Mouse (Mus musculus): ENCODE results near the gene Actg2. TPM values are rescaled to one million over a fixed set of nuclear protein-coding genes. Genes with fewer than 3 reads are reported as not detected.

Gene Actg2
- 19.4 TPM for polyA plus RNA-seq (2014; fragmentation: Illumina TruSeq; extraction: RNeasy Lipid Tissue Mini Kit (QIAGEN cat#74804); ENCODE audit: low replicate concordance)

GRCm38 (mm10) chr6:83536028-83536794, at the start of gene Actg2:
Actg2 (minus strand) TSS chr6:83536265.

DNA sequence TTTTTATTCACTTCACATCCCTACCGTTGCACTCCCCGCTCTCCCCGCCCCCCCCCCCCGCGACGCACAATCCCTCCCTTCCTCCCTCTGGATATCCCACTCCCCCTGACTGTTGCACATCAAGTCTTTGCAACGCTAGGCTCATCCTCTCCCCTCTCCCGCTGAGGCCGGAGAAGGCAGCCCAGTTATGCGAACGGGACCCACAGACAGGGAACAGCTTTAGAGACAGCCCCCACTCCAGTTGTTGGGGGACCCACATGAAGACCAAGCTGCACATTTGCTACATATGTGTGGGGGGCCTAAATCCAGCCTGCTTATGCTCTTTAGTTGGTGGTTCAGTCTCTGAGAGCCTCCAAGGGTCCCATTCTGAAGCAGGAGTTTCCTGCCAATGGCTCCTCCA, 36.6 kb upstream of the Actg2 start, which contains the start of gene Stambp:
Gene Stambp, minus strand, starts transcription at position 59 of the 400 bp plus-strand sequence.

DNA sequence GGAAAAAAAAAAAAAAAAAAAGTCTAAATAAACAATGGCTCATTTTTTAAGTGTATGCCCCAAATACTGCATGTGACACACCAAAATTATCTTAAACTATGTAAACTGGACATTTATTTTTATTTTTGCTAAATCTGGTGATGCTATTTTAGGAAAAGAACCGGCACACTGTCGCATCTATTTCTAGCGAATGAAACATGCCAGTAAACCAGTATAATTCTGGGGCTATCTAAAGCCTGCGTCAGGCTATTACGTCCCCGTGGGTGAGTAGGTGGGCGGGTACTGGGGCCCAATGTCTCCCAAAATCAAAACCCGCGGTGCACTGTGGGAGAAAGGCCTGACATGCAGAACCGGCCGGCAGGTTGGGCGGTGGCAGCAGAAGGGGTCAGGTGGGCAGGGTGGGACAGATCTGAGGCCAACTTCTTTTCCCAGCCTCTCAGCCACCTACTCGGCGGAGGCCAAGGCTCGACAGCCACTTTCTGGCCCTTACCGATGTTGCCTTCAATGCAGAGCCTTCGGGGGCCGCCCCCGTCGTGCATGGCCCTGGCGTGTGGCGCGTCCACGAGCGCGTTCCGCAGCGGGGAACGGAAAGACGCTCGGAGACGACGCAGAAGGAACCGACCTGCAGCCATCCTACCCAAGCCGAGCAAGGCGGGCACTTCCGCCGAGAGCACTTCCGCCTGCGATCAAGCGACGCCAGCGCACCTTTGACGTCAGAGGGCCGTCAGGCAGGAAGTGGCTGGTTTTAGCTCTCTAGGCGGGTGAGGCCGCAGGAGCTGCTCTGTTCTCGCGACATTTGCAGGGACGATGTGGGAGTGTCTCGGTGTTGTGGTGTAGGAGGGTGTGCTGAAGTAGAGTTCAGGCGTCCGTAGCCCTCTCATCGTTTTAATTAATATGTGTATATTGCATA, 29.6 kb downstream of the Actg2 start, which contains the start of gene Dguok:
Gene Dguok, minus strand, starts transcription at position 712 of the 910 bp plus-strand sequence.

Other genes starting within 250 kb of the Actg2 start
- gene Mthfd2, start 210.4 kb downstream of the Actg2 start, polyA plus RNA-seq (2014; fragmentation: Illumina TruSeq; extraction: RNeasy Lipid Tissue Mini Kit (QIAGEN cat#74804); ENCODE audit: low replicate concordance), result 5.8 TPM
- gene Mob1a, start 210.2 kb downstream of the Actg2 start, polyA plus RNA-seq (2014; fragmentation: Illumina TruSeq; extraction: RNeasy Lipid Tissue Mini Kit (QIAGEN cat#74804); ENCODE audit: low replicate concordance), result 150 TPM
- gene Bola3, start 187.1 kb downstream of the Actg2 start, polyA plus RNA-seq (2014; fragmentation: Illumina TruSeq; extraction: RNeasy Lipid Tissue Mini Kit (QIAGEN cat#74804); ENCODE audit: low replicate concordance), result 40.9 TPM
- 18.9 TPM for gene Tet3, start 77.2 kb downstream of the Actg2 start, polyA plus RNA-seq (2014; fragmentation: Illumina TruSeq; extraction: RNeasy Lipid Tissue Mini Kit (QIAGEN cat#74804); ENCODE audit: low replicate concordance)
- gene Dguok, start 29.3 kb downstream of the Actg2 start, polyA plus RNA-seq (2014; fragmentation: Illumina TruSeq; extraction: RNeasy Lipid Tissue Mini Kit (QIAGEN cat#74804); ENCODE audit: low replicate concordance), result 15.9 TPM
- gene Stambp, start 36.5 kb upstream of the Actg2 start, polyA plus RNA-seq (2014; fragmentation: Illumina TruSeq; extraction: RNeasy Lipid Tissue Mini Kit (QIAGEN cat#74804); ENCODE audit: low replicate concordance), result 68.6 TPM
- gene Clec4f, start 119.9 kb upstream of the Actg2 start, polyA plus RNA-seq (2014; fragmentation: Illumina TruSeq; extraction: RNeasy Lipid Tissue Mini Kit (QIAGEN cat#74804); ENCODE audit: low replicate concordance), result not detected
- not detected for gene Cd207, start 141.6 kb upstream of the Actg2 start, polyA plus RNA-seq (2014; fragmentation: Illumina TruSeq; extraction: RNeasy Lipid Tissue Mini Kit (QIAGEN cat#74804); ENCODE audit: low replicate concordance)
- not detected for gene Vax2, start 175.0 kb upstream of the Actg2 start, polyA plus RNA-seq (2014; fragmentation: Illumina TruSeq; extraction: RNeasy Lipid Tissue Mini Kit (QIAGEN cat#74804); ENCODE audit: low replicate concordance)
- not detected for gene Atp6v1b1, start 206.7 kb upstream of the Actg2 start, polyA plus RNA-seq (2014; fragmentation: Illumina TruSeq; extraction: RNeasy Lipid Tissue Mini Kit (QIAGEN cat#74804); ENCODE audit: low replicate concordance)
- gene Ankrd53, start 226.4 kb upstream of the Actg2 start, polyA plus RNA-seq (2014; fragmentation: Illumina TruSeq; extraction: RNeasy Lipid Tissue Mini Kit (QIAGEN cat#74804); ENCODE audit: low replicate concordance), result not detected
- gene Tex261, start 239.5 kb upstream of the Actg2 start, polyA plus RNA-seq (2014; fragmentation: Illumina TruSeq; extraction: RNeasy Lipid Tissue Mini Kit (QIAGEN cat#74804); ENCODE audit: low replicate concordance), result 26.1 TPM

All from small intestine, adult 10 weeks (tissue).